Mouse (Mus musculus) stomach, postnatal 0 days (tissue): Measurements from ENCODE around the gene Rpl7a. TPM values are rescaled to one million over a fixed set of nuclear protein-coding genes. Genes with fewer than 3 reads are reported as not detected.
"Not testable (repeated sequence)": the region's sequence is repeated elsewhere in the genome, so short reads cannot be mapped to it uniquely, and the experiment has no call there.

Experiments used
- ATAC-seq: fragments of 200-750 bp; cut with Nextera tagmentation; 2 replicates; pipeline ENCODE4 v1.8.0; 2017; ENCODE audit not compliant: low FRiP score, low TSS enrichment
- DNase-seq: peaks from one replicate; pipeline ENCODE4 v3.0.0-alpha.2; 2016; ENCODE audit warnings: low spot score
- H3K27ac ChIP-seq: fragments of 300-500 bp; sonication (generic); replicated peaks from 2 replicates; pipeline ENCODE4 v1.5.1; 2014; ENCODE audit warnings: mild to moderate bottlenecking, control low read depth
- H3K27me3 ChIP-seq: fragments of 300-500 bp; sonication (generic); 2 replicates; pipeline ENCODE4 v1.6.1; 2014; ENCODE audit warnings: low read length; ENCODE audit not compliant: control insufficient read depth, insufficient read depth
- H3K36me3 ChIP-seq: fragments of 300-500 bp; sonication (generic); 2 replicates; pipeline ENCODE4 v1.6.1; 2014; ENCODE audit warnings: low read length, mixed read lengths; ENCODE audit not compliant: control insufficient read depth, insufficient read depth
- H3K4me1 ChIP-seq: fragments of 300-500 bp; sonication (generic); replicated peaks from 2 replicates; pipeline ENCODE4 v1.6.1; 2014; ENCODE audit warnings: antibody characterized with exemption; ENCODE audit not compliant: control insufficient read depth, insufficient read depth
- H3K4me2 ChIP-seq: fragments of 300-500 bp; sonication (generic); replicated peaks from 2 replicates; pipeline ENCODE4 v1.6.1; 2014; ENCODE audit warnings: low read depth, mild to moderate bottlenecking, control low read depth, moderate library complexity
- H3K4me3 ChIP-seq: fragments of 300-500 bp; sonication (generic); 2 replicates; pipeline ENCODE4 v1.5.1; 2014; ENCODE audit warnings: low read depth, low read length, control low read depth
- H3K9ac ChIP-seq: fragments of 300-500 bp; sonication (generic); 2 replicates; pipeline ENCODE4 v1.6.1; 2014; ENCODE audit warnings: mild to moderate bottlenecking, low read length, control low read depth, mixed read lengths
- H3K9me3 ChIP-seq: fragments of 300-500 bp; sonication (generic); 2 replicates; pipeline ENCODE4 v1.6.1; 2016; ENCODE audit warnings: low read length; ENCODE audit not compliant: control insufficient read depth
- CTCF ChIP-seq: IDR thresholded peaks from 2 replicates; pipeline ENCODE4 v1.5.1; 2016; ENCODE audit warnings: antibody characterized with exemption, low read depth, mild to moderate bottlenecking, moderate library complexity
- EP300 ChIP-seq: optimal IDR thresholded peaks from 2 replicates; pipeline ENCODE3; 2016; ENCODE audit warnings: antibody characterized with exemption
- WGBS: fragments of 180-500 bp; shearing (Covaris S2); extraction: QIAGEN DNeasy Blood & Tissue Kit; methylation state at CpG from one replicate; pipeline ENCODE4 v1.1.7; 2014; 5-methylcytosine and 5-hydroxymethylcytosine counted together
- polyA plus RNA-seq: library from polyadenylated mRNA; unstranded; fragments of >200 nt; fragmentation: Nextera tagmentation; extraction: Ambion mirVana; gene quantifications from 2 replicates; pipeline ENCODE4 v1.2.1, GENCODE M21; 2015

Gene Rpl7a
- 477 and 505 TPM in 2 replicates for polyA plus RNA-seq

DNA sequence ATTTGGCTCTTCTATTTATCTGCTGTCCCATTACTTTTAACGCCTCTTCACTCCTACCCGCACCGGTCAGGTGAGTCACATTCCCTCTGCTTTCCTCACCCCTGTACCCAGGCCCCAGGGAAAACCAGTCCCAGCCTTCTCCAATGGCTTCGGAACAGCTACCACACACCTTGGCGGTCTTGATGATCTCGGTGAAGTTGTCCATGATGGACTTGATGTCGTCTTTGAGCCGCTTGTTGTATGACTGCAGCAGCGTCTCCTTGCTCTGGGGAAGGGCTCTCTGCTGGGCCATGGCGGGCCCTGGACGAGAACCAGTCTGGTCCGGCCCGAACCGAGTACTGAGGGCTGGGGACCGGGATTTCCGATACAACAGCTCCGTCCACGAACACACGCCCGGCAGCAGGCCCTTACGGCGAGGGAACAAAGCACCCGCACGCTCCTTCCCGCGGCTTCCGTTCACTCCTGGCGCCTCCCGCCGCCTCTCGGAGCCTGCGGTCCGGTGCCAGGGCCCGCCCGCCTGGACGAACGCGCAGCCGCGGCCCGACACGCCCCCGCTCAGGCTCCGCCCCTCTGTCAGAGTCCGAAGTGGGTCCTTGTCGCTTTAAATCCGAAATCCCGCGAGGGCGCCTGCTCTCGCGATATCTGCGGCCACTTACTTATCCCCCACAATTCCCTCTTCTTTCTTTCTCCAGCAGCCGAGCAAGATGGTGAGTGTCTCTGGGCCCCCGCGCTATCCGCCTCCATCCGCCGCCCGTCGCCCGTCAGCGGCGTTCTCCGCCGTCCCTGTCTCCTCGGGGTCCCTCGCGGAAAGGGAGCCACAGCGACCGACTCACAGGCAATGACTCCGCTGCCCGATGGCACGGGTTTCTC lies at the start of gene Rpl7a, which contains the start of gene Med22:
Rpl7a (plus strand) TSS at position 641 of the 870 bp plus-strand sequence.
Med22 (minus strand) TSS at position 554 of the 870 bp plus-strand sequence.
- no peaks in the 10 kb centered on the region for H3K27me3 ChIP-seq
- H3K27ac ChIP-seq = peak within 1 kb of the TSS; percentile 88
- peak within 1 kb of the TSS; percentile 95 for H3K9ac ChIP-seq
- peak within 1 kb of the TSS; percentile 76 for H3K4me3 ChIP-seq
- peak; percentile 100 for DNase-seq
- under 1% methylated on average over 73 of the region's 74 CpGs for WGBS
- peaks cover 2% of the 10 kb centered on the region for H3K4me1 ChIP-seq
- peak; percentile 94 for ATAC-seq
- H3K4me2 ChIP-seq = peak within 1 kb of the TSS; percentile 92
- TF ChIP-seq EP300 (peak; percentile 99), CTCF (no peak)
- H3K9me3 ChIP-seq = no peaks in the 10 kb centered on the region
- H3K36me3 ChIP-seq = peaks cover 25% of the 10 kb centered on the region

DNA sequence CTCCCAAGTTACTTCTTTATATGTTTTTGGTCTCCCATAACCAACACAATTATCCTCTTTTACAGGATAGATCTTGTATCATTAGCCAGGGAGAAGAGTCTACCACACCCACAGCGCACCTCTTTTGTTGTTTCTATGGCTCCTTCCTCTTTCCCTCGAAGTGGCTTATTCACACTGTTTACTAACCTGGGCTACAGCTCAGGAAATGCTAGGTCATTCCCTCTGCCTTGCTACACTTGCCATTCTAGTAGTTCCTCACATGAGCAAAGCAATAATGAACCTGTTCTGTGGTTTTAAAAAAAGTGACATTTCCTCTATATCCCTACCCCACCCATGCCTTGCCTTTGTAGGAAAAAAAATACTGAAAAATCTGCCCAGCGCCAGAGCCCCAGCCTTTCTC lies 47.7 kb upstream of the Rpl7a start:
- Histone ChIP-seq H3K27me3 (no peaks in the 10 kb centered on the region), H3K4me3 (no peak overlapping the region), H3K36me3 (no peaks in the 10 kb centered on the region), H3K27ac (no peak overlapping the region), H3K9me3 (no peaks in the 10 kb centered on the region), H3K4me2 (no peak overlapping the region), H3K4me1 (no peaks in the 10 kb centered on the region), H3K9ac (no peak overlapping the region)
- no peak for TF ChIP-seq CTCF
- TF ChIP-seq EP300 = no peak
- 63% methylated on average over 3 of the region's 3 CpGs for WGBS
- DNase-seq = no peak
- peak; percentile 57; the same call in 1 of the 2 replicates for ATAC-seq

DNA sequence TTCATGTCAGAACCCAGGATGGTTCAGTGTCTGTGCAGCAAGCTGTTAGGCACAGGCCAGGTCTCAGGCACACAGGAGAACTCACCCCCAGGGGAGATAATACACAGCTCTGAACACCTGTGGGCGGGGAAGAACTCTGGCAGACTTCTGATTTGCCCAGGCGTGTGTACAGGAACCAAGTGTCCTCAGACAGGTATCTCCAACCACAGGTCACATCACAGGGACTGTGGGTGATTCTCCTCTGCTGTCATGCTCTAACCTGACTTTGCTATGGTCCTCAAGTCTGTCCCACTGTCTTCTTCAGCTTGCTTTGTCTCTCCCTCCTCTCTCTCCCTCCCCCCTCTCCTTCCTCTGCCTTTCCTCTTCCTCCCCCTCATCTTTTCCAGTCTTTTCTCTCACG lies 45.7 kb upstream of the Rpl7a start, which contains the start of gene Abo:
Abo (minus strand) TSS at position 101 of the 400 bp plus-strand sequence.
- Histone ChIP-seq H3K9ac (no peak within 1 kb of the TSS), H3K27ac (no peak within 1 kb of the TSS), H3K36me3 (no peaks in the 10 kb centered on the region), H3K4me1 (no peaks in the 10 kb centered on the region), H3K4me2 (no peak within 1 kb of the TSS), H3K9me3 (no peaks in the 10 kb centered on the region), H3K27me3 (no peaks in the 10 kb centered on the region), H3K4me3 (no peak within 1 kb of the TSS)
- 50% methylated on average over 3 of the region's 3 CpGs for whole genome bisulfite sequencing
- no peak for DNase-seq
- TF ChIP-seq EP300 = no peak
- no peak for TF ChIP-seq CTCF
- no peak for ATAC-seq

DNA sequence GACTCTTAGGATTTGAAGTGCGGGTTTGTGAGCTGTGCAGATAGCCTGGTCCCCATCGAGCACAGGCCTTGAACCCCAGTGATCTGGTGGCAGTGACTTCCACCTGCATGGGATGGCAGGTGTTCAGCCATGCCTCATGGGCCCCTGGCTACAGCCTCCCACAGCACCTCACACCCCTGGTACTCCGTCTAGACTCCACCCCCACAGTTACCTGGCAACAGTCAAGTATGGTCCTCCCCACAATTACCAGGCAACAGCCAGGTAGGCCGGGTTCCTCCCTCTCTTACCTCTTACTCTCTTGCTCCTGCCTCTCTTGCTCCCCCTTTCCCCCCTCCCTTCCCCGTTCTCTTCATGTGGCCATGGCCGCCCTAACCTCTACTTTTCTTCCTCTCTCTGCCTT lies 39.9 kb upstream of the Rpl7a start:
- Histone ChIP-seq H3K4me2 (no peak overlapping the region), H3K4me3 (no peak overlapping the region), H3K9ac (no peak overlapping the region), H3K27me3 (no peaks in the 10 kb centered on the region), H3K9me3 (no peaks in the 10 kb centered on the region), H3K4me1 (no peaks in the 10 kb centered on the region), H3K27ac (no peak overlapping the region), H3K36me3 (no peaks in the 10 kb centered on the region)
- DNase-seq (no peak), ATAC-seq (no peak)
- WGBS = 65% methylated on average over 6 of the region's 6 CpGs
- no peak for TF ChIP-seq CTCF
- no peak for TF ChIP-seq EP300

DNA sequence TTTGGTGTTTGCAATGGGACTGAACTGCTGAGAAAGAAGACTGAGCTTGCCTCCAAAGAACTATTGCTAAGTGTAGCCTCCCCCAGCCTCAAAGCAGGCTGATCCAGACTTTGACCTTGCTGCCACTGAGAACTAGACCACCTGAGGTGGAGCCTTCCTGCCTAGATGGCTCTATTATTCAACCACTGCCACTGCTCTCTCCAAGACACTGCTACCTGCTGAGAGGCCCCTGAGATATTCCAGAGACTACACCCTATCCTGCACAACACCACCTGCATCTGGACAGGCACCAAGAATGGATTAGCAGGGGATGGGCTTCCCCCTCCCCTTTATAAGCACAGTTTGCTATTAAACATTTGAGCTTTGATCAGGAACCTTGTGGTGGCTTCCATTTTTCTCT lies 32.0 kb upstream of the Rpl7a start:
- DNase-seq (no peak), ATAC-seq (no peak)
- Histone ChIP-seq H3K27ac (no peak overlapping the region), H3K9me3 (no peaks in the 10 kb centered on the region), H3K9ac (no peak overlapping the region), H3K4me1 (no peaks in the 10 kb centered on the region), H3K36me3 (no peaks in the 10 kb centered on the region), H3K4me3 (no peak overlapping the region), H3K4me2 (no peak overlapping the region), H3K27me3 (no peaks in the 10 kb centered on the region)
- TF ChIP-seq CTCF (no peak), EP300 (no peak)

DNA sequence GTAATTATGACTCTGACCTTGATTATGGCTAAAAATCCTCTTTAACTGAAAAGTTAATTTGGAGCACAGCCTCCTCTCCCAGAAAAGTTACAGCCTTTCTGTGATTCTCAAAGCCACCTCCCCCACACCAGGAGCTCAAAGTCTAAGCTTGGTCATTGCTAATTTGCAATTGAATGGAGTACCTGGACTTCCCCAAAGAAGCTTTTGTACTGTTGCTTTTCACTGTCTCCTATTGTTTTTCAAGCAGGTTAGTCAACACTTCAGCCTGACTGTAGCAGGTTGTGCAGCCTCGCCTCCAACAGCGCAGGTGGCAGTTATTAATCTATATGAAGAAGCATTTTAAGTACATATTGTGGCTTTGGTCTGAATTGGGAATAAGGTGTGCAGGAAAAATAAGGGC lies 25.0 kb upstream of the Rpl7a start:
- not testable (repeated sequence) for H3K27ac ChIP-seq, H3K4me2 ChIP-seq, H3K4me3 ChIP-seq, H3K4me1 ChIP-seq, H3K27me3 ChIP-seq, ATAC-seq, H3K9me3 ChIP-seq, H3K9ac ChIP-seq, H3K36me3 ChIP-seq, DNase-seq
- WGBS = 83% methylated on average over 2 of the region's 2 CpGs

DNA sequence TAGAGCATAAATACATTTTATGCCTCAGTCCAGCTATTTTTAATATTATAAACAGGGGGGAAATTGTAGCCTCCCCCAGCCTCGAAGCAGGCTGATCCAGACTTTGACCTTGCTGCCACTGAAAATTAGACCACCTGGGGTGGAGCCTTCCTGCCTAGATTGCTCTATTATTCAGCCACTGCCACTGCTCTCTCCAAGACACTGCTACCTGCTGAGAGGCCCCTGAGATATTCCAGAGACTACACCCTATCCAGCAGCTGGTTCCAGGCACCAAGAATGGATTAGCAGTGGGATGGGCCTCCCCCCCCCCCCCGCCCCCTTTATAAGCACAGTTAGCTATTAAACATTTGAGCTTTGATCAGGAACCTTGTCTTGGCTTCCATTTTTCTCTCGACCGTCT lies 24.4 kb upstream of the Rpl7a start:
- H3K4me3 ChIP-seq = not testable (repeated sequence)
- WGBS = 62% methylated on average over 4 of the region's 4 CpGs

More for the DNA sequence above, 24.4 kb upstream of the Rpl7a start:
- H3K9me3 ChIP-seq, H3K4me1 ChIP-seq, DNase-seq, ATAC-seq, H3K4me2 ChIP-seq, H3K9ac ChIP-seq, H3K27ac ChIP-seq, H3K27me3 ChIP-seq, H3K36me3 ChIP-seq: not testable (repeated sequence)
